Mouse (Mus musculus) myocyte (in vitro differentiated cells): ENCODE results near the gene Astn1. TPM values are rescaled to one million over a fixed set of nuclear protein-coding genes. Genes with fewer than 3 reads are reported as not detected.

ENCODE experiments used
- H3K27me3 ChIP-seq: one replicate; pipeline ENCODE4 v1.6.1; 2011; ENCODE audit not compliant: control insufficient read depth, insufficient read depth, insufficient read length
- H3K36me3 ChIP-seq: one replicate; pipeline ENCODE4 v1.6.1; 2011; ENCODE audit not compliant: control insufficient read depth, insufficient read depth
- H3K4me2 ChIP-seq: one replicate; pipeline ENCODE4 v1.6.1; 2011; ENCODE audit warnings: low read depth, control low read depth
- H3K4me3 ChIP-seq: one replicate; pipeline ENCODE4 v1.5.1; 2011; ENCODE audit warnings: mild to moderate bottlenecking, control low read depth, moderate library complexity
- H3K79me2 ChIP-seq: one replicate; pipeline ENCODE4 v1.6.1; 2011; ENCODE audit not compliant: control insufficient read depth, insufficient read depth
- H3ac ChIP-seq: one replicate; pipeline ENCODE4 v1.6.1; 2011; ENCODE audit not compliant: control insufficient read depth, insufficient read length
- CEBPB ChIP-seq: IDR thresholded peaks from 2 replicates; pipeline ENCODE4 v1.6.1; 2011; ENCODE audit warnings: mild to moderate bottlenecking, moderate library complexity; ENCODE audit not compliant: poor library complexity, insufficient read depth, severe bottlenecking
- E2F4 ChIP-seq: IDR thresholded peaks from one replicate; pipeline ENCODE4 v1.6.1; 2011; ENCODE audit warnings: mild to moderate bottlenecking, control low read depth, moderate library complexity; ENCODE audit not compliant: insufficient read depth
- MAX ChIP-seq: IDR thresholded peaks from one replicate; pipeline ENCODE4 v1.6.1; 2011; ENCODE audit warnings: low read depth, mild to moderate bottlenecking, control low read depth
- MYOD1 ChIP-seq, 3 experiments: IDR thresholded peaks; one replicate each; pipeline ENCODE4 v1.6.1; 2011; ENCODE audit warnings: control low read depth in 2 of 3, low read depth in 2 of 3, mild to moderate bottlenecking in 2 of 3, moderate library complexity in 1 of 3; ENCODE audit not compliant: insufficient read length in 2 of 3, control insufficient read depth in 1 of 3
- MYOG ChIP-seq, 3 experiments: IDR thresholded peaks; one replicate each; pipeline ENCODE4 v1.6.1; 2011; ENCODE audit warnings: control low read depth in 2 of 3, low read depth in 2 of 3, mild to moderate bottlenecking in 2 of 3; ENCODE audit not compliant: insufficient read length in 2 of 3, control insufficient read depth in 1 of 3, insufficient read depth in 1 of 3
- POLR2A ChIP-seq: IDR thresholded peaks from one replicate; pipeline ENCODE4 v1.6.1; 2011; ENCODE audit warnings: low read depth, mild to moderate bottlenecking, control low read depth, moderate library complexity; ENCODE audit not compliant: insufficient read length
- POLR2AphosphoS2 ChIP-seq: IDR thresholded peaks from one replicate; pipeline ENCODE4 v1.6.1; 2011; ENCODE audit warnings: low read depth, control low read depth; ENCODE audit not compliant: insufficient read length
- REST ChIP-seq: IDR thresholded peaks from one replicate; pipeline ENCODE4 v1.6.1; 2011; ENCODE audit warnings: mild to moderate bottlenecking, control low read depth, moderate library complexity; ENCODE audit not compliant: insufficient read depth, insufficient read length
- SRF ChIP-seq: IDR thresholded peaks from one replicate; pipeline ENCODE4 v1.6.1; 2011; ENCODE audit warnings: low read depth; ENCODE audit not compliant: control insufficient read depth, insufficient read length
- TCF12 ChIP-seq: IDR thresholded peaks from one replicate; pipeline ENCODE4 v1.6.1; 2011; ENCODE audit warnings: mild to moderate bottlenecking, control low read depth; ENCODE audit not compliant: poor library complexity, insufficient read depth, severe bottlenecking
- TCF3 ChIP-seq: IDR thresholded peaks from one replicate; pipeline ENCODE4 v1.6.1; 2011; ENCODE audit warnings: low read depth, control low read depth; ENCODE audit not compliant: insufficient read length
- USF1 ChIP-seq: IDR thresholded peaks from one replicate; pipeline ENCODE4 v1.6.1; 2011; ENCODE audit warnings: low read depth, mild to moderate bottlenecking, control low read depth, moderate library complexity
- polyA plus RNA-seq: library from polyadenylated mRNA; unstranded; fragments of >200 nt; fragmentation: generic; extraction: Trizol; gene quantifications from one replicate; pipeline ENCODE4 v1.2.1, GENCODE M21; 2012; ENCODE audit warnings: missing spikeins

Astn1 gene
- polyA plus RNA-seq, 1 experiment, result not detected

GRCm38 (mm10) chr1:158732868-158733496 lies 370.9 kb downstream of the Astn1 start:
- peak; percentile 47 to 94 (median 92) for TF ChIP-seq MYOD1 (IDR thresholded peaks at IDR 0.05; ENCODE audit: control insufficient read depth in 1 of 3, insufficient read length in 2 of 3, low read depth in 2 of 3)
- TF ChIP-seq TCF12, result peak; percentile 93
- peak; percentile 58; the same call in 1 of the 2 replicates for TF ChIP-seq CEBPB
- TF ChIP-seq SRF, result no peak
- no peak for TF ChIP-seq POLR2AphosphoS2
- no peak for TF ChIP-seq POLR2A
- no peak for TF ChIP-seq E2F4
- no peak for TF ChIP-seq REST
- peak; percentile 86 to 98 (median 87) for TF ChIP-seq MYOG (IDR thresholded peaks at IDR 0.05; ENCODE audit: control insufficient read depth in 1 of 3, insufficient read depth in 1 of 3, insufficient read length in 2 of 3, low read depth in 2 of 3)
- peak; percentile 85 for TF ChIP-seq TCF3
- peak; percentile 57 for TF ChIP-seq USF1
- TF ChIP-seq MAX, result peak; percentile 65
- Histone ChIP-seq H3K4me2 (peak overlapping the region; percentile 60), H3K27me3 (no peaks in the 10 kb centered on the region), H3K36me3 (no peaks in the 10 kb centered on the region), H3K4me3 (no peak overlapping the region), H3ac (no peak overlapping the region), H3K79me2 (no peaks in the 10 kb centered on the region)

- no peak overlapping the region for H3K4me3 ChIP-seq
- H3K36me3 ChIP-seq, result no peaks in the 10 kb centered on the region
- H3K79me2 ChIP-seq, result no peaks in the 10 kb centered on the region
- H3K4me2 ChIP-seq, result no peak overlapping the region
- no peak overlapping the region for H3ac ChIP-seq
- no peaks in the 10 kb centered on the region for H3K27me3 ChIP-seq
- no peak for TF ChIP-seq MAX
These were observed 377.3 kb downstream of the Astn1 start for GRCm38 (mm10) chr1:158739132-158739919.

DNA sequence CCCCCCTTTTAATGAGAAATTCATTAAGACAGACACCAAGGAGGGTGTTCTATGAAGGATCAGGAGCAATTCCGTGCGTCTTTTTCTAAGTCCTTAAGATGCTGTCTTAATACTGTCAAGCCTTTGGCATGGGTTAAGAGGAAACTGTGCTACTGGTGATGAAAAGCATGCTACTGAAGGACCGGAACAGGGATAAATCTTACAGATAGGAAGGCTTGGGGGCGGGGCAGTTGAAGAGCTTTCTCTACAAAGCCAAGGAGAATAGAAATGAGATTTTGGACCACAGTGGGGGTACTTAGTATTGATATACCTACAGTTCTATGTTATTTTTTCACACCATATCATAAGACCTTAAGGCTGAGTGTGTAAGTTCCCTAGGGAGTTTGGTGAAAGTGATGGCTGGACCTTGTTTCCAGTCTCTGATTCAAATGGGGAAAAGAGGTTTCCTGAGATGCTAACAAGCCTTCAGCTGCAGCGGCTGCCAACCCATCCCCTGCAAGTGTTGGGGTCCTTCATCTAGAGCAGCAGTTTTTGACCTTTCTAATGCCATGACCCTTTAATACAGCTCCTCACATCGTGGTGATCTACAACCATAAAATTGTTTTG lies 378.2 kb downstream of the Astn1 start:
- Histone ChIP-seq H3ac (no peak overlapping the region), H3K4me2 (no peak overlapping the region), H3K27me3 (no peaks in the 10 kb centered on the region), H3K36me3 (no peaks in the 10 kb centered on the region), H3K79me2 (no peaks in the 10 kb centered on the region), H3K4me3 (no peak overlapping the region)
- no peak for TF ChIP-seq POLR2AphosphoS2
- TF ChIP-seq CEBPB, result no peak
- no peak for TF ChIP-seq MYOG (IDR thresholded peaks at IDR 0.05; ENCODE audit: control insufficient read depth in 1 of 3, insufficient read depth in 1 of 3, insufficient read length in 2 of 3, low read depth in 2 of 3)
- no peak for TF ChIP-seq REST
- no peak for TF ChIP-seq TCF3
- TF ChIP-seq MAX, result no peak
- no peak for TF ChIP-seq MYOD1 (IDR thresholded peaks at IDR 0.05; ENCODE audit: control insufficient read depth in 1 of 3, insufficient read length in 2 of 3, low read depth in 2 of 3)
- no peak for TF ChIP-seq POLR2A
- no peak for TF ChIP-seq USF1

- H3ac ChIP-seq, result no peak overlapping the region
- no peaks in the 10 kb centered on the region for H3K27me3 ChIP-seq
- no peak for TF ChIP-seq USF1
- TF ChIP-seq POLR2A, result no peak
- TF ChIP-seq TCF12, result no peak
- no peak for TF ChIP-seq REST
- no peak for TF ChIP-seq MAX
- TF ChIP-seq MYOG (IDR thresholded peaks at IDR 0.05; ENCODE audit: control insufficient read depth in 1 of 3, insufficient read depth in 1 of 3, insufficient read length in 2 of 3, low read depth in 2 of 3), result no peak
- no peak for TF ChIP-seq MYOD1 (IDR thresholded peaks at IDR 0.05; ENCODE audit: control insufficient read depth in 1 of 3, insufficient read length in 2 of 3, low read depth in 2 of 3)
- no peak for TF ChIP-seq TCF3
- no peak for TF ChIP-seq CEBPB
- no peak for TF ChIP-seq E2F4
- no peak overlapping the region for H3K4me2 ChIP-seq
- no peaks in the 10 kb centered on the region for H3K36me3 ChIP-seq
- H3K79me2 ChIP-seq, result no peaks in the 10 kb centered on the region
- no peak overlapping the region for H3K4me3 ChIP-seq
These were observed 378.9 kb downstream of the Astn1 start for GRCm38 (mm10) chr1:158740949-158741348.

Other genes starting within 250 kb of the Astn1 start
- gene Brinp2, start 5.9 kb upstream of the Astn1 start, polyA plus RNA-seq, result not detected